Mouse (Mus musculus) forelimb bud, embryonic 11.5 days (tissue): Measurements from ENCODE around the gene Gnb3.
"Not testable (repeated sequence)": the region's sequence is repeated elsewhere in the genome, so short reads cannot be mapped to it uniquely, and the experiment has no call there.

Experiments used
- DNase-seq: peaks from one replicate; pipeline ENCODE4 v3.0.0-alpha.2; 2012; ENCODE audit warnings: low read depth, low spot score

Gene Gnb3

DNA sequence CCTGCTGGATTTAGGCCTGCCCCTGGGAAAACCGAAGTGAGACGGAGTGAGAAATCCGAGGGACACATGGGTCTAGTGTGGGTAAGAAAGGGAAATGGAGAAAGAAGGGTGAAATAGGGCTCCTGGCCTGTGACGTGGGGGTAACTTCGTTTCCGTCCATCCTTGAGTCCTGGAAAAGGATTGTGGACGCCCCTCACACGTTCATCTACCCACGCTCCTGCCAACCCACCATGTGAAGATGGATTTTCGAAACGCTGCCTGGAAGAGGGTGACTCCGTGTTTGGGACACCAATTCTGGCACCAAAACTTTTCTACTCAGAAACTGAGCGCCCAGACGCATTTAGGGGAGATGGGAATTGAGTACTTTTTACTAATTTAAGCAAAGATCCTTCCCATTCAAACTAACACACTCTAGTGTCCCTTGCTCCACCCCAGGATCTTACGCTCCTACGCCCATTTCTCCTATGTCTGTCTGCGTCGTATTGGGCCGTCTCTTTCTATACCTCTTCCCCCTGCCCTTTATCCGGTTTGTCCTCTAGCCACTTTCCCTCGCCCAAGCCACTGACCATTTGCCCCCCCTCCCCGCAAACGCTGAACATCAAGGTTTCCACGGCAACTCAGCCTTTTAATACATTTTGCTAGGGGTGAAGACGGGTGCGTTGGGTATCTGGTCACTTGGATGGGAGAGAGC is 17.9 kb upstream of the Gnb3 start:
- DNase-seq, result no peak

DNA sequence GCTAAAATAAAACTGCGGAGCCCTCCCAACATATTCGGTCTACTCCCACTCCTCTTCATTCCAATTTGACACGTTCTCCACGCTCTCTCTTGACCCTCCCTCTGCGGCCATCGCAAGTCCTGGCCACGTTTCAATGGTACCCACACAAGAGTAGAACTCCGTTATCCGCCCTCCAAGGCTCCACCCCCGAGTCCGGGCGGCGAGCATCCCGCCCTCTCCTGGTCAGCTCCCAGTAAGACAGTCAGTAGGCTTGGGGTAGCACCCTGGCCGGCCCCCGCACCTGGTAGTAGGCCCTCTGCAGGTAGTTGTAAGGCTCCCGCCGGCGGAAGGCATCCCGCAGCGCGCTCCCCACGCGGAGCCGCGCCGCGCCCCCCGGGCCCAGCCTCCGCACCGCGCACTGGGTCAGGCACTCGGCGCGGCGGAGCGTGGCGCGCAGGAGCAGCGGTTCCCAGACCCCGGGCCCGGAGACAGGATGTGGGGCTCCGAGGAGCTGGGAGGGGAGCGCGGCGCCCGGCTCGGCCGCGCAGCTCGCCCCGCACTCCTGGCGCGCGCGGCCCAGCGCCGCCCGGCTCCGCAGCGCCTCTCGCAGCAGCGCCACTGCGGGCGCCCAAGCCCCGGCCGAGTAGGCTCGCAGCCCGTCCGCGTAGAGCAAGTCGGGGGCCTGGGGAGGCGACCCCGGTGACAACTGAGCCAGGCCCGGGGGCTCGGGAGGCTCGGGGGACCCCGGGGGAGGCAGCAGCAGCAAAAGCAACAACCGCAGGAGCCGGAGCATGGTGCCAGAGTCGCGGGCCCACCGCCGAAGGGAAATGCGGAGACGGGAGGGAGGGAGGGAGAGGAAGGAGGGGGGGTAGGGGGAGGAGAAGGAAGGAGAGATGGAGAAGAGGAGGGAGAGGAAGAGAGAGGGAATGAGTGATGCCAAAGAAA is 17.1 kb upstream of the Gnb3 start, which contains the start of gene P3h3:
P3h3 (minus strand) TSS at position 837 of the 924 bp plus-strand sequence.
- peak; percentile 92 for DNase-seq

DNA sequence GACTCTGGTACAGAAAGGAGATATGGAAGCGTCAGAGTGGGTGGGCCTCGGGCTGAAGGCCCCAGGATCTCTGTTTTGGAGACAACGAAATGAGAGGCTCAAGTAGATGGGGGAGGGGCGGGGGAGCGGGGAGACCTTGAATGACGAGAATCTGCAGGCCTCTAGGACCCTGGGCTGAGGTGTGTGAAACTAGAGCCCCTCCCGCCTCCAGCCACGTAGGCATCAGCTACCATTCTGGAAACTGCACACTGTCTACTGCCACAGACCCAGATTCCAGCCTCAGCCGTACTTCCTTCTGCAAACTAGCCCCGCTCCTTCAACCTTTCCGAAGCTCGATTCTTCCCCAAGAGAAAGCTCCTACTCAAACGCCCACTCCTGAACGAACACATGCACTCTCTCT is 16.2 kb upstream of the Gnb3 start:
- peak; percentile 75 for DNase-seq

DNA sequence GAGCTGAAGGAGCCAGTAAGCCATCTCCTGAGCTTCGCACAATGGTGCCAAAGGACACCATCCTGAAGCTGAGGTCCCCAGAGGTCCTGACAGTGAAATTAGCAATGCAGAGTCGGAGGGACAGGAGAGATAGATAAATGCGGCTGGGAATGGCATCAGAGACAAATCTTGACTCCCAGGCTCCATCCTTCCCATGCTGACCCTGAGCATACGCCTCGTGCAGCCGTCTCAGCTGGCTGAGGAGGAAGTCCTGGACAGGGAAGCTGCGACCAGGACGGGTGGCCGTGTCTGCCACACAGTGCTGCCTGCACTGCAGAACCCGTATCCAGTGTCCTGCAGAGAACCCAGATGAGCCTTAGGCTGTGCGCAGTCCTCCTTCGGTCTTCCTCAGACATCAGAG is 14.6 kb upstream of the Gnb3 start:
- DNase-seq, result no peak

DNA sequence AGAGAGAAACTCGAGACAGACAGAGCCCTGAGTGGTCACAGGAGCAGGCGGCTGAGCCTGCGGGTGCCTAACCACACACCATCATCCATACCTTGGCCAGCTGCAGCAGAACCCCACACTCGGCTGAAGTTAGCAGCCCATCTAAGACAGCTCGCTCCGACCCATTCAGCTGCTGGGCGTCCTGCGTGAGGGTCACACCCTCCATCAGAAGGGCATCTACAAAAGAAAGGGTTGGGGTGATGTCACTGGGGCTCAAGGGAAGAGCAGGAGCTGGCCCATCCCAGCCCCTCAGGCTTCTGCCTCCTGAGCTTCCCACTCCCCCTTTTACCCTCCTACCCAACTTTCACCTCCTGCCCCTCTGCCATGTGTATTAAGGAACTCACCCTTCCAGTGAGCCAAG is 10.5 kb upstream of the Gnb3 start:
- no peak for DNase-seq

DNA sequence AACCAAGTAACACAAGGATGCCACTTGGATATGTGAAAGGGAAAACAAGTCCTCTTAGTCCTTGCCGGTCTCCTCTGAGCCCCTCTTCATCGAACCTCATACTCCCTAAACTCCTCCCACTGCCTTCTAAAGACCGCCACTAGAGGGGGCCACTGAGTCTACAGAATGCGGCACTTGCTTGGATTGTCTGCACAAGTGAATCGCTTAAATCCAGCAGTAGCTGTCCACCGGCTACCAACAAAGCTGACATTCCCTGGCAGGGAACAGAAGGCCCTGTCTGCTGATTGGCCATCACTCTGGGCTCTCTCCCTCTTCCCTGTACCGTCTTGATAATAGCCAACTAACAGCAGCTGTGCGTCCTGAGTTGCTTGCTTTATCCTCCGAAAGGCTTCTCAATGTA is 7.2 kb upstream of the Gnb3 start:
- peak; percentile 95 for DNase-seq

DNA sequence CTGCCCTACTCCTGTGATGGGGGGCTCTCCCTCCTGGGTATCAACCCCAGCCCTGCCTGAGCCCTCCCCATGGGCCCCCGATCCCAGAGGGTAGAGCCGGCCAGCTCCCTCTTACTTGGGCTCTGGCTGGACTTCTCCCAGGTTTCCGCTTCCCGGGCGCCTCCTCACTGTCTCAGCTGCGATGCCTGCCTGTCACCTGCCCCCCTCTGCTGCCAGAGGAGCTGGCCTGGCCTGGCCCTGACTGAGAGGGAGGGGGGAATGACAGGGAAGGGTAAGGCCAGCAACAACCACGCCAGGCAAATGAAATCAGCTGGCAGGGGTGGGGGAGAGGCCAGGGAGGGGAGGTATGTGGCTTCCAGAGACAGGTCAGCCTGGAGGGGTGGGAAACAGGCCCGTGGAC is 270 bp downstream of the Gnb3 start:
- DNase-seq, result no peak

DNA sequence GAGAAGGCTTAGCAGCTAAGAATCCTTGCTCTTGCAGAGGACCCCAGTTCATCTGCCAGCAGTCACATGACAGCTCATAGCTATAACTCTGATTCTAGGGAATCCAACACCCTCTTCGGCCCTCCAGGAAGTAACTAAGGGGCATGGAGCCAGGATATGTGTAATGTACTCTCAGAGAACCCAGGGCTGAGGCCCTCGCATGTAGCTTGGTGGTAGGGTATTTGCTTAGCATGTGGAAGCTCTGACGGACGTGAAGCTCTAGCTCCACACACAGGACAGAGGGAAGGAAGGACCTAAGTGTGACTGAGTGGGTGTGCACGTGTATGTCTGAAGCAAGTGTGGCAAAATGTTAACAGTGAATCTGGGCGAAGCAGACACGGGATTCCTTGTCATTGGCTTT is 3.7 kb downstream of the Gnb3 start:
- DNase-seq, result no peak

DNA sequence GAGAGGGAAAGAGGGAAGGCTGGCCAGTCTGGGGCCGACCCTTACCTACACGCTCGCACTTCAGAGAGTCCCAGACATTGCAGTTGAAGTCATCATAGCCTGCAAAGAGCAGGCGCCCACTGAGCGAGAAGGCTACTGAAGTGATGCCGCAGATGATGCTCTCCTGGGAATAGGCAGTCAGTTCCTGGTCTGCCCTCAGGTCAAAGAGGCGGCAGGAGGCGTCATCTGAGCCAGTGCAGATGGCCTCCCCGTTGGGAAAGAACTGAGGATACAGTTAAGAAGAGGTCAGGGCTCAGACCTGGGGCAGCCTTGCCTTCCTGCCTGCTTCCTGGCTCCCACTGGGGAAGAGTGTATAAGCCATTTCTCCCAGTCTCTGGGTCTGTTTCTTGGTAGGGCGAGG is 4.5 kb downstream of the Gnb3 start:
- DNase-seq, result no peak

DNA sequence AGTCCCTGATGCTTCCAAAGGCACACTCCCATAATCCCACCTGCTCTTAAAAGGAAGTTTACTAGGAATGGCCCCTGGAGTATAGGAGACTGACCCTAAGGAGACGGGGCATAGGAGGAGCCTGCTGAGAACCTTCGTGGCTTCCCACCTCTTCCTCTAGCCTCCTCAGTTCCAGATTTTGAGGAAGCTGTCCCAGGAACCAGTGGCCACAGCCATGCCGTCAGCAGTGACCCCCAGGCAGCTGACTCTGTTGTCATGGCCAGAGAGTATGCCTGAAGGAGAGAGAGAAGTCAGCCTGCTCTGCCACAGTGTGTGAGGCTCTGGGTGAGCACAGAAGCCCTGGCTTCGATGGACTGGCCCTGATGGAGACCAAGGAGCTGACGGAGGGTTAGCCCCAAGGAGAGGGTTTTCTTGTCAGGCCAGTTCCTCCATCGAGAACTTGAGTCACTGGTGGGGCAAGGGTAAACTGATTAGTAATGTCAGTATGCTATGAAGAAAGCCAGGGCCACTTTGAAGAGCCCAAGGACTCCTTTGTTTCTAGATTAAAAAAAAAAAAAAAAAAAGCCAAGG is 5.5 kb downstream of the Gnb3 start:
- no peak for DNase-seq

DNA sequence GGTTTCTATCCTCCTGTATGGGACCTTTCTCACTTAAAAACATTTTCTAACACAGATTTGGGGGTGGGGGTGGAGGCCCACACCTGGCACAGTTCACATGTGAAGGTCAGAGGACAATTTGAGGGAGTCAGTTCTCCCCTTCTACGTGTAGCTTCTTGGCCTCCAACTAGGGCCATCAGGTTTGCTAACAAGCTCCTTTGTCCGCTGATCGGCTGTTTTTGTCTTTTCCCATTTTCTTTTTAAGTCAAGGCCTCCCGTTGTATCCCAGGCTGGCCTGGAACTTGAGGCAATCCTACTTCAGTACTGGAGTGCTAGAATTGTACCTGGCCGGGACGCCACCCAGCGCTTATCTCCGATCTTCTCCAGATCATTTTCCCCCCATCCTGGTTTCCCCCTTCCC is 8.4 kb downstream of the Gnb3 start:
- no peak for DNase-seq

DNA sequence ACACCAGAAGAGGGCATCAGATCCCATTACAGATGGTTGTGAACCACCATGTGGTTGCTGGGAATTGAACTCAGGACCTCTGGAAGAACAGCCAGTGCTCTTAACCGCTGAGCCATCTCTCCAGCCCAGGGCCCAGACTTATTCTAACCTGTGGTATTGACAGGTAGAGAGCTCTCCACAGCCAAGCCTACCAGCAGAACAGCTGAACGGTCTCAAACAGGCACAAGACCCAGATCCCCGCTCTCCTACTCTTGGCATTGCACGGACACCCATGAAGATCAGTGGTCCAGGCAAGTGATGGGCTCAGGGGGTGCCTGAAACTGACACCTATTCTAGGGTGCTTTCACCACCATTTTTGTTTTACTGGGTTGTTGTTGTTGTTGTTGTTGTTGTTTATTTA is 8.9 kb downstream of the Gnb3 start:
- not testable (repeated sequence) for DNase-seq

DNA sequence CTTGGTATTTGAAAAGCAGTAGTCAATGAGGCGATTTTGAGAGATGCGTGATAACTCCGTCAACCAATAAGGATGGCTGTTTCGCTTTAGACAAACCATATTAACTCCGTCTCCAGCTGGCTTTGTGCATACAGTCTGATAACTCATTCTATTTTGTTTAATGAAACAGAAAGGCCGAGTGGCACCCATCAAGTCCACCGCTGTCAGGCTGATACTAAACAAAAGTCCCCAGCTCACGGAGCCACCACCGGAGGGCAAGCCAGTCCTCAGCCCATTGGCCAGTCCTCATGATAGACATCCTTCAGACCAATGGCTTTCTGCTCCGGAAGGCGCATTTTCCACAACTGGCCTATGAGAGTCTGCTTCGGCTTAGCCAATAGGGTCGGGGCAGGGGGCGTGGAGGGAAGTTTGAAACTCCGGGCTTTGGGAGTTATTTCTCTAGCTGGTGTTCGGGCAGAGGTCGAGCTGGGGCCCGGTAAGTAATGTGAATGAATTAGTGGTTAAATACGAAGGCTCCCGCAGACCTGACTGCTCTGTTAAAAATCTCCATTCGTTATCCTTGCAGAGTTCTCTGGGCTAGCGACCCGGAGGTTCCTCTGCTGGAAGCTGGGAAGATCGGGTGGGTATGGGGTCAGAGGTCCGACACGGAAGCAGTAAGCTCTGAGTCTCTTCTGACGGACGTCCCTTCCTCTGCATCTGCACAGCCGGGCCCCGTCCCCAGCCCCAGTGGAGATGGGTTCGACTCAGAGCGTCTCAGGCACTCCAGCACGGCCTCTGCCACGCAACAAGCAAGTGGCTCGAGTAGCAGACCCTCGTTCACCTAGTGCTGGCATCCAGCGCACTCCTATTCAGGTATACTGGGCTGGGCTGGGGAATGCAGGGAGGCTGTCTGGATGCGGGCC is 10.0 kb downstream of the Gnb3 start:
- peak; percentile 96 for DNase-seq

DNA sequence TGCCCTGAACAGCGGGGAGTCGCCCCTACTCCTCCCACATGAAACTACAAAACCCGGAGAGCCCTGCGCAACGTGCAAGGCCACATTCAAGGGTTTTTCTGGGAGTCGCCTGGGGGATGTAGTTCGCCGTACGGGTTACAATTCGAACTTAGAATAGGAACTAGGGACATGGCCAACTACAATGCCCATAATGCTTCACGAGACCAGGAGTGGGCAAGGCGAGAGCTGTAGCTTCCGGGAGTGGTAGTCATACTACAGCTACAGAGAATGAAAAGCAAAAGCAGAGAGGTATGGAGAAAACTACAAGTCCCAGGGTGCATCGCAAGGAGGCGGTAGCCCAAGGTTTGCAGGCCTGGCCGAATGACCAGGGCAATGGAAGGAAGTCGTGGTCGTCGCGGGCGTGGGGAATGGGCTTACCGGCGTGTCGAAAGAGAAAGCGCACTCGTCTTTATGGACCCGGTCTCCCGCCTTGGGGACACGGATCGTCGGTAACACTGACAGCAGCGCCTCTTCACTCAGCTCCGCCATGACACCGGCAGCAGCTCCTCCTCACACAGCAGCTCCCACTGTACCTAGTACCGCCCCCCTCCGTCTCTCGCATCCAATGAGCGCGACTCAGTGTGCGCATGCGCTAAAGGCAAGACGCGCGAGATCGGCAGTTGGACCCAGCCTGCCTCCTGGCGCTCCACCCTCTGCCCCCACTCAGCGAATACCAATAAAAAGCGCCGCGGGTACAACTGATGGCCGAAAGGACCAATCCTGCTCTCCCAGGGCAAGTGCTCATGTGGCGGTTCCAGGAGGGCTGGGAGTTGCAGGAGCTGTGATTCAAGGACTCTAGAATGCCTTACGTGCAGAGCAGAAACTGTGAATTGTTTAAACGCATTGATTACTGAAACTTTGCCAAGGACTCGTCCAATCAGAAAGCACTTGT is 10.9 kb downstream of the Gnb3 start, which contains the start of the genes Usp5 and Cdca3:
Usp5 (minus strand) TSS at position 617 of the 931 bp plus-strand sequence.
Cdca3 (plus strand) TSS at position 680 of the 931 bp plus-strand sequence.
- peak; percentile 99 for DNase-seq

DNA sequence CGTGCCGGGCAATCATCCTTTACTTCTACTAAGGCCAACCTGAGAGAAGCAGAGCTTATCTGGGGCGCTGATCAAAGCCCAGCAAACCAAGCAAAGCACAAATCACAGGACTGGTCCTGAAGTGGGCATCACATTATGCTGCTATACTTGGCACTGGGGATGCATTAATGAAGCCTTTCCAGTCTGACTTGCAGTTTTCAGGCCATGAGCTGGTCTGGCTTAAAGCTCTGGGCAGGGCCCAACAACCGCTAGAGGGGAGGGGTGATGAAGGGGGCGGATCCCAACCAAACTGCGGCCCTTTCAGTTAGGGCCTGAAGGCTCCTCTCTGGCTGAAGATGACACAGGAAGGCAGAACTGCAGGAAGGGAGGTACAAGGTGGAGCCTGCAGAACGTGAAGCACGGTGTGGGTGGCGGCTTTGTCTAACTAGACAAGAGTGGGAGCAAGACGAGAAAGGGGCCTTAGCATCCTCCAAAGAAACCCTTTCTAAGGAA is 11.9 kb downstream of the Gnb3 start:
- DNase-seq, result no peak

DNA sequence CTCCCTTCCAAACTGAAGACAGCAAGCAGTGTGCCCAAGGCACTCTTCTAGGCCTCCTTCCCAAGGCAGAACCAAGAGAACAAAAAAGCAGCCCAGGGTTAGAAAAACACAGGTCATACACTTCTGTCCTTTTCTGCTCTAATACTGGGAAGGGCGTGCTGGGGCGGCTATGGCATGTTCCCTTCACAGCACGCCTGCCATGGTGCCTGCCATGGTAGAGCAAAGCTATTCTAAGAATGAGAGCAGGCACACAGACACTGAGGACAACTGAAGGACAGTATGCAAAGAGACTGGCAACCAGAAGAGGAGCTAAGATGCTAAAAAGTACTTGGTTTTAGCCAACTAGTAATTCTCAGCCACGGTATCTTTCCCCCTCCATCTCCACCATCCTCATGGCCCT is 18.0 kb downstream of the Gnb3 start:
- no peak for DNase-seq

DNA sequence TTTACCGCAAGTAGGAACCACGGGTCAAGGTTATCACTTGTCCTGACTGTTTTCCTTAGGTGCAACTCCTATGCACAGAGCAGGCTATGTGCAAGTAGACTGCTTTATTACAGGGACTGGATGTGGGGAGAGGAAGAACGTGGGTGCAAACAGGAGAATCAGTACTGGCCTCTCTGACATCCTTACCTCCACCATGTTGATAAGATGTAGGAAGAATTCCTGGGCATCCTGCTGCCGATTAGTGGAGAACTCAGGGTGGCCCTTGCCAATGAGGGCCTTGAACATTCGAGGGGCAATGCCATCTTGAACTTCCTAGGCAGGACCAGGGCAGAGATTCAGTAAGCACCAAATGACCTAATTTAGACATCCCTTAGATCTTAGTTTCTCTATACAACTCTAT is 19.2 kb downstream of the Gnb3 start:
- no peak for DNase-seq

DNA sequence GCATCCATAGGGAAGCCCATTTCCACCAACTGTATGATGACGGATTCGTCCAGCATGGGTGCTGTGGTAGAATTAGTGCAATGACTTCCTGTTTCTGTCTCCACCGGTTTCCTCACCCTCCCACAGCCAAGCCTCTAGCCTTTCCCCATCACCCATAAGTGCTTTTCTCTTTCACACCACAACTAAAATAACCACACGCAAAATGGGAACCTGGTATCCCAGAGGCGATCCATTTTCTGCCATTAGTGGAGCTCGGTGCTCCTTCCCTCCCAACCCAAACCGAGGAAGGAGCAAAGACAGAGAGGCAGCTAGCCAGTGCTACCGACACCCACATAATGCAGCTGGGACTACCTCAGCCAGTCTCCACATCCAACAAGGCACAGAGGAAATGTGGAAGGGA is 22.1 kb downstream of the Gnb3 start:
- DNase-seq, result no peak

DNA sequence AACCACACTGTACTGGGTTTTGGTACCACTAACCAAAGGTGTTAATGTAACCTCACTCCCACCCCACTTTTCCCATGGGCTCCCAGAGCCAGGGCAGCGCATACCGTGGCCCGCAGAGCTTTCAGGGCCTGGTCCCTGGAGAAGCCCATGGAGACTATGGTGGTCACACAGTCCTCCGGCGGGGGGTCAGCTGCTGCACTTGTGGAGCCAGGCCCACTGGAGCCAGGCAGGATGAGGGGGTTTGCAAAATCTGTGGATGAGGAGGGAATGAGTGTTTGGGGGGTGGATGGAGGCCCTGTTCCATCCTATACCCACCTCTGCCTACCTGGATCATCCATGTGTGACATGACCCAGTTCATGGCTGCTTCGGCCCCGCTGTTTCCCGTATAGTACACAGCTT is 22.5 kb downstream of the Gnb3 start:
- DNase-seq, result no peak

DNA sequence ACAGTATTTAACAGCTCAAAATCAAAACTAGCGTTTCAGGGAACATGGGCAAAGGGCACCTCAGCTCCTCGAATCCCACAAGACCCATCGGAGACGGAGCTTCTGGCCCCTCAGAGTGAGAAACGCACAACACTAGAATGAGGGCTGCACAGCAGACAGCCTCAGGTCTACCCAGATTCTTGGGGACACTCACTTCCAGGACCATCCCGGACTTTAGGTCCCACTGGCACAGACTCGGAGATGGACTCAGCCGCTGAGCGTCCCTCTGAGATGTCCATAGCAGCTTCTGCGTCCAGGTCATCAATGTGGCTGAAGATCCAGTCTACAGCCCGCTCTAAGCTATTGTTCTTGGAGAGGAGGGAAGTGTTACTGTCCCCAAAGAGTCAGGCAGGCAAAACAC is 22.9 kb downstream of the Gnb3 start:
- DNase-seq, result no peak
